Mouse (Mus musculus): Measurements from ENCODE around the gene Nxnl2.

Nxnl2 gene

GRCm38 (mm10) chr13:51170691-51171680 is at the start of gene Nxnl2:
Nxnl2 (plus strand) TSS chr13:51171022.
- no peak for DNase-seq

- DNase-seq: no peak
Measured at GRCm38 (mm10) chr13:51121966-51122365, 48.9 kb upstream of the Nxnl2 start.

GRCm38 (mm10) chr13:51122771-51123170 is 48.1 kb upstream of the Nxnl2 start:
- no peak for DNase-seq

DNA sequence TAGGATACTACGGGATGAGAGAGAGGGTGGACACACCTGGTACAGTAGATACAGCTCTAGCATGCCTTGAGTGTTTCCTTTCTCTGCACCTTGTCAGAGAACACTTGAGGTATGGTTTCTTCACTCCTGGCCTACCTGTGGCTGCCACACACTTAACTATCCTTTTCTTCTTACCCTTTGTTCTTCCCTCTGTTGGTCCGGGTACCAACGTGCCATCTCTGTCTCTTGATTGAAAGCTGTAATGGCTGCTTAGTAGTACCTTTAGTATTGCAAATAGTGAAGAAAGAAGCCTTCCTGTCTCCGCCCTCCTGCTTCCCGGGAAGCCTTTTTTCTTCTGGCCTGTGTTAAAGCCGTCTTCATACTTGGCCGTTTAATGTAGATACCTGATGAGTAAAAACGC is 45.5 kb upstream of the Nxnl2 start:
- no peak for DNase-seq

DNA sequence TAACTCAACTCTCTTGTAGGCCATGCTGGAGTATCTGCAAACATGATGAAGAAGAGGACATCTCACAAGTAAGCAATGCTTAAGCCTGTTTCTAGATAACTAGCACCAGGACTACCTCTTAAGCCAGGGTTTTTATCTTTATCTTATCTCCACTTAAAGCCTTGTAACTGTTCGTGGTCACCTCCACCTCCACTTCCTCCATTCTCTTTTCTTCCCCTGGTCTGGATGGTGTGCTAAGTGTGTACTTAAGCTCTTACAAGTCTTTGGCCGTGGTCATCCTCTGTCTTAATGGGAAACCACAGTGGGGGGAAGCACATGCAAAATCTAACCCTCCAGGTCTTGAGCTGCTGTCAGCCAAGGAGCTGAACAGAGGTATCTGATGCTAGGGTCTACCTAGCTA is 42.9 kb upstream of the Nxnl2 start:
- no peak for DNase-seq

DNA sequence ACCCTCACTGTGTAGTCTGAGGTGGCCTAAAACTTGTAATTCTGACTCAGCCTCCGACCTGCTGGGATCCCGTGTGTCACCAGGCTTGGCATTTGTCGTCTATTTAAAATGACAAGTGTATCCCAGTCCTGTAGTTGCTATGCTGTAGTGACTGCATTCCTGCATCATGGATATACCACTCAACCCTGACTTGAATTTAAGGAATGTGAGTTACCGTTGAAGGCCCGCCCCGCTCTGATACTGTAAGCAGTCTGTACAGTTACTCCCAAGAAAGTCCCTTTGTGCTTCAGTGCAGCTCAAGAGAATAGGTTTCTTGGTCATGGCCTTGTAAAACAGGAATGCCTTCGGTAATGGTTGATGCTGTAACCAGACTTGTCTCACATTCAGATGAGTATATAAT is 42.4 kb upstream of the Nxnl2 start:
- no peak for DNase-seq

DNA sequence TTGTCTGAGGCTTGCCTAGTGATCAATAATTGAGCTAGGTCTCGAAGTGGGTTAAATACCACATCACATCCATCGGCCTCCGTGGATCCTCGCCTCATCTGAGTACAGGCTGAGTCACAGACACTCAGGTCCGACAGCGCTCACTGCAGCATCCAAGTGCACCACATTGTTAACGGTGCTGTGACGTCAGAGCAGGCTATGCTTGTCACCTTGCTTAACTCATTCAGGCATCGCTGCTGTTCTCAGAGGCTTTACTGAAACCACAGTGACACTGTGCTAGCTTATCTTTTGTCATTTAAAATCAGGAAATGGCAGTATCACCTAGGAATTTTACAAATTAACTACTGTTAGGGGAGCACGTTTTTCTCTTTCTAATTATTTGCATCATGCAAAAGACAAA is 39.6 kb upstream of the Nxnl2 start:
- no peak for DNase-seq

DNA sequence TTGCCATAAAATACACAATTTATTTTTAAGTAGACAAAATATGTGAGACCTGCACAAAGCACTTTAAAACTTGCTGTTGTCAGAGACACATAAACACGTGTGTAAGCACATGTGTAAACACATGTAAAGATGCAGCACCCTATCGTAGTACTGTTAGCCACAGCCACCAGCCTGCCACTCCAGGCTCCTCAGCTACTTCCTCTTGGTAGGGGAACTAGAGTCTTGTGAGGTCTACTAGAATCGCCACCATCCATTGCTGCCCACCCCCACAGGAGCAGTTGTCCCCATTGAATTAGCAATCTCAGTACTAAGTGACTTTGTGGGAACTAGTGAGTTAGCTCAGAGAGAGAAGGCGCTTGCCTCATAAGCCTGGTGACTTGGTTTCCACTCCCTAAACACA is 34.5 kb upstream of the Nxnl2 start:
- DNase-seq: no peak

DNA sequence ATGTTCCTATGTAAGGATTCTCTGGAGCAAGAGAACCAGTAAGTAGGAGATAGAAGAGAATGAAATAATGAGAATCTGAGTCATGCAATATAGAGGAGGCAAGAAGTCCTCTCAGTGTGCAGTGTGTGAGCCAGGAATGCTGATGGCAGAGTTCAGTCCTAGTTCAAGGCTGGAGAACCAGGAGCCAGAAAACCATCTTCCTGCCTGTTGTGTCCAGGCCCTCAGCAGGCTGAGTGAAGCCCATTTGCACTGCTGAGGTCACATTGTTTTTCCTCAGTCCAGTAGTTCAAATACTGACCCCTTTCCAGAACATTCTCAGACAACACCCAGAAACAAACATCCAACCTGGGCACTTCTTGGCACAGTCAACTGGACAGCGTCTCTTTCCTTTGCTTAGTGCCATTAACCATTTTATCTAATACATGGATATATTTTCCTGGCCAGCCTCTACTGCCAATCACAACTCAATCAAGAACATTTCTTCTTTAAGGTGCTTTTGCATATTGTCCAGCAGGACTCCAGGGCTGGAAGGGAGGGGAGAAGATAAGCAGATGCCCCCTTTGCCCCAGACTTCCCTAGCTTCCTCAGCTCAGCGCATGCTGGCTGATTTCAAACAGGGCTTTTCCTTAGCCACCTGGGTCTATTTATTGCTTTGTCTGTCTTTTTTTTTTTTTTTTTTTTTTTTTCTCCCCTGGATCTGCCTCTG is 33.7 kb upstream of the Nxnl2 start:
- no peak for DNase-seq

GRCm38 (mm10) chr13:51137702-51138031 is 33.2 kb upstream of the Nxnl2 start:
- no peak for DNase-seq

DNA sequence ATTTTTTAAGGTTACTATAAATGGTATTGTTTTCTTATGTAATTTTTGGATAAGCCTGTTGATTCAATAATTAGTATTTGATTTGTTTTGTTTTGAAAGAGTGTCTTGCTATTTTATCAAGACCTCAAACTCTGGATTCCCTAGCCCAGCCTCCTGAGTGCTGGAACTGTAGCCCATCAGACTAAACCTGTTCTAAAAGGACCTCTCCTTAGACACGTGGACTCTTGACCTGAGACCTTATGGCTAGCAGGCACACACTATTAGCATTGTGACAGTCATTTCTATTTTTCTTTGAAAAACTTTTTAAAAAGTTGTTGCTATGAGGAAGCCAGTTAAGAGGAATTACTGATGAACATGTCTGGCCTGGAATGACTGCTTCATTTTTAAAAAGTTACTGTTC is 23.7 kb upstream of the Nxnl2 start:
- DNase-seq: no peak

DNA sequence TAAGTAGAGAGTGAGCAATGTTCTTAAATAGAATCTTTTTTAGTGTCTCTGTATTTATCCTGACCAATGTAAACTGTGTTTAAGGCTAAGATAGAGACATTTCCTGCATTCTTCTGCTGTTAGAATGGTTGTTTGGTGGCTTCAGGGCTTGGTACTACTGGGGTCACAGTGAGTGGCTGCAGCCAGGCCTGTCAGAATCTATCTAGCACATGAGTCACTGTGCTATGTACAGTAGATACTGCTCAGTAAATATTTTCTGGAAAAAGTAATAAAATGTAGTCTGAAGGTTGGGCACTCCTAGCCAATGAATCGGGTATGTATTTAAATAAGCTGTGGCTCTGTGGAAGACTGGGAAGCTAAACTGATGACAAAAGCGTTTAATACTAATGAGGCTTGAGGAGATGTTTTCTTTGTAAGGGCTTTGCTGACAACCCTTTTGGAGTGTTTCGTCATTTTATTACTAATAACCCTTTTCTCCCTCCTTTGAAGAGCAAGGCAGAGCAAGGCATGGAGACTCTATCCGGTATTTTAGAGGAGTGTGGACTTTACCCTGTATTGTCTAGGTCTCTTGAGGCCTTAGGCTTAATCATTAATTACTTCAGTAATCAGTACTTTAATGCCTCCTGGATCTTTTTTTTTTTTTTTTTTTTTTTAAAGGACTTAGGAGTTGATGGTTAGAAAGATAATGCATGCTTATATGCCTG is 17.7 kb upstream of the Nxnl2 start:
- DNase-seq: no peak

- DNase-seq: no peak
Measured at GRCm38 (mm10) chr13:51153670-51154030, 17.2 kb upstream of the Nxnl2 start.

- no peak for DNase-seq
Measured at GRCm38 (mm10) chr13:51155178-51156013, 15.4 kb upstream of the Nxnl2 start.

DNA sequence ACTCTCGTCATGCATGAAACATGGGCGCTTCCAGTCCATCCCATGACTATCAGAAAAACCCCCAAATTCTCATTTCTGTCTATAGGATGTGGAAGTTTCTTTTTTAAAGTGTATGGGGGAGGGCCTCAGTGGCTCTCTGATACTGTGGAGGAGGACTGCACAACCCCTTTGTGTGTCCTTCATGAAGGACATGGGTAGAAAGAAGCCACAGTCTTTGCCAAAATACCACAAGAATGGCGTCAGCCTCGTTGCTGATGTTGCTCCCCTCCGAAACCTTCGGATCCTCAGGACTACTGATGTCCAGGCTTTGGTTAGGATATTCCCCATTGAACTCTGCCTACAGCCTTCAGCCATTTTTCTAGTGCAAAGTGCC is 14.8 kb upstream of the Nxnl2 start:
- no peak for DNase-seq

- DNase-seq: no peak
Measured at GRCm38 (mm10) chr13:51157291-51157690, 13.5 kb upstream of the Nxnl2 start.

- DNase-seq: no peak
Measured at GRCm38 (mm10) chr13:51161672-51162071, 9.2 kb upstream of the Nxnl2 start.

DNA sequence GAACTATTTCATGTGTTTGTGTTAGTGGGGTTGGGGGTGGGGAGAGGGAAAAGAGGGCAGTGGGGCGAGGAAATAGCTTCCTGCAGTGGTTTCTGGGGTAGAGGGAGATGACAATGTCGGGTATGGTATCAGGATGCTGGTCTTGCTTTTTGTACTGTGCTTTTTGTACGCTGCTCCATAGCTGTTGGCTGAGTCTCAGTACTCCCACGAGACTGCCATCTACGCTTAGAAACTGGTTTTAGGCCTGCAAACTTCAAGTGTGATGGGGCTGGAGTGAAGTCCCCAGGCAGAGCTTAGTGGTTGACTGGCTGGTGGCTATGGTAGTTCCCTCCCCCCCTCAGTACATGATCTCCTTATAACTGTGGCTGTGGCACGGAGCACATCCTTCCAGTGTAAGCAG is 8.6 kb upstream of the Nxnl2 start:
- DNase-seq: no peak

- DNase-seq: no peak
Measured at GRCm38 (mm10) chr13:51166711-51167110, 4.1 kb upstream of the Nxnl2 start.

GRCm38 (mm10) chr13:51170215-51170614 is 607 bp upstream of the Nxnl2 start:
- DNase-seq: no peak

DNA sequence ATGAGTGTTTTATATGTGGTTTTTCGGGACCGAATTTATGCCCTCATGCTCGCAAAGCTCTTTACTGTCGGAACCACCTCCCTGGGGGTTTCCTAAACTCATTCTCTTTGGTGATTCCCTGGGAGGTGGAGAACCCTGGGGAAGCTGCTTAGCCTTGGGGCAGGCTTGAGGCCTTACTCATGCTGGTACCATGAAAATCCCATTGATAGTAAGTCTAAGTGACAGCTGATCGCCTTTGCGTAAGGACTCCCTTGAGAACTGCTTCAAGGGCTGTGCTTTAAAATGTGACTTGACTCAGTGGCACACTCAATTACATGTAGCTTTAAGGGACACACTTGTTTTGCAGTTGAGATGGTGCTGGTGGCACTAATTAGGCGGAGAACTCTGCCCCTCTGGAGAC is 1.8 kb downstream of the Nxnl2 start:
- no peak for DNase-seq

DNA sequence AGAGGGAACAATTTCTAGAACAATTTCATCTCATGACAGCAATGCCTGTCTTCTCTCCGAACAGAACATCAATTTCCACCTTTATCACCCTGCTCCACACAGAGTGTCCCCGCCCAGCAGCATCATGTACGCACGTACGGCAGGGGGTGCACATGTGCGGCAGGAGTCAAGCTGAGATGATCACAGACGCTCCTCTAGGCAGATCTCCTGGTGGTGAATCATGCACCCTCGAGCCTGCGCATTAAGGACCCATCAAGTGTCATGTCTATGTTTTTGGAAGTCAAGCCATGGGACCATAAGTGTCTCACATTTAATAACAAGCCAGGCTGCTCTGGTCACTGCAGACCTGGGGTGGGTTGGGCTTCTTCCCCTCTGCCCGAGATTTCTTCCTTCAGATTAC is 8.1 kb downstream of the Nxnl2 start:
- DNase-seq: no peak

GRCm38 (mm10) chr13:51179362-51179761 is 8.5 kb downstream of the Nxnl2 start:
- DNase-seq: no peak
